Mouse (Mus musculus) urinary bladder, adult 18-20 months (tissue): ENCODE results near the gene Zfp575.

Experiments
- DNase-seq, 2 experiments: peaks; one replicate each; pipeline ENCODE4 v3.0.0; 2022; ENCODE audit warnings: low spot score in 2 of 2, mixed read lengths in 2 of 2

The Zfp575 gene

GRCm38 (mm10) chr7:24605561-24605960, 18.1 kb upstream of the Zfp575 start:
- no peak for DNase-seq

DNA sequence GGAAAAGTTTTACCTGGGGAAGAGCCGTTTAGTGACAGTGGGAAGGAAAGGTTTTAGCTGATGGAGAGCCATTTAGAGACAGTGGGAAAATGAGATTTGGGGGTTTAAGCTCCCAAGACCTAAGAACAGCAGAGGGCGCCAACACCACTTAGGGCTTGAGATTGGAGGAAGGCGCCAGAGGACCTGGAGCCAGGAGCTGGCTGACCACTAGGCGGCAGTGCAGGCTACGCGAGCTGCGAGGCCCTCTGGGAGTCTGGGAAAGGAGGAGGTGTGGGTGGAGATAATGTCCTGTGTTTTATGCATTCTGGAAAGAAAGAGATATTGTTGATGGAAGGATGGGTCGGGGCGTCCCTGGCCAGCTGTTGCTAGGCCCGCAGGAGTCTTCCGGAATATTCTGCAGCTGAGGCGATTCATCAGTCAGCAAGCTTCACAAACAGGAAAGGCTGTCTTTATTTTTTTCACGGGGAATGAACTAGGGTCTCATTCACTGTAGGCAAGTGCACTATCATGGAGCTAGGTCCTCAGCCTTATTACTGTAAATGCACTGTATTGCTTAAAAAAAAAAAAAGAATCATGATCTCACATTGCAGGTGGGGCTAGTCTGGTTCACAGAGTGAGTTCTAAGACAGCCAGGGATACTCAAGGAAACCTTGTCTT, 13.6 kb upstream of the Zfp575 start:
- DNase-seq, result peak; percentile 91 to 95

DNA sequence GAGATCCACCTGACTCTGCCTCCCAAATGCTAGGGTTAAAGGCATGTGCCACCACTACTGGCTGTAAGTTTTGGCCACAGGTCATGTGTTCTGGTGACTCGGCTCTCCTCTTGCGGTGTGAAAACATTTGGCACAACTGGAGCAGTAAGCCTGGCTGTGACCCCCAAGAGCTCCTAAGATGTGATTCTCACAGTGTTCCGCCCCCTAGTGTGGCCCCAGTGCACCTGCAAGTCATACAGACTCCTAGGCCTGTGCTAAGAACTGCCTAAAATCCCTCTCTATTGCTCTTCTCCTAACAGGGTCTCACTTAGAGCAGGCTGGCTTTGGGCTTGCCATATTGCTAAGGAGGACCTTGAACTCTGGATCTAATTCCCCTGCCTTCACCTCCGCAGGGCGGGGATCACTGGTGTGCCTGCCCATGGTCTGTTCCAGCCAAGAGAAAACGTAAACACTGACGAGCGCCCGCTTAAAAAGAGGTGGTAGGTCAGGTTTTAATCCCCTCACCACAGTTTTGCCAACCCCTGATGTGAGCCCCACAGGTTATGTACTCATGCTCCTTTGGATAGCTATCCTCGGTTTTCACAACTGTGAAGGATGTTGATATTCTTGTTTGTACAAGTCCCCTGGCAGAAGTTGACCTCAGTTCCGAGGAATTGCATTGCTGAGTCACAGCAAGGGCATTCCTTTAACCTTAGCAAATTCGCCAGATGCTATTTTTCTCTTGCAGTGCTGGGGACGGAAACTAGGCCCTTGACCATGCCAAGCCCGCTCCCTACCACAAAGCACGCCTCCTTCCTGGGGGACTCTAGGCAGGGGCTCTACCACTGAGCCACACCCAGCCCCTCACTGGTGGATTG, 12.0 kb upstream of the Zfp575 start:
- peak in 1 of 2 experiments; percentile 40 for DNase-seq

DNA sequence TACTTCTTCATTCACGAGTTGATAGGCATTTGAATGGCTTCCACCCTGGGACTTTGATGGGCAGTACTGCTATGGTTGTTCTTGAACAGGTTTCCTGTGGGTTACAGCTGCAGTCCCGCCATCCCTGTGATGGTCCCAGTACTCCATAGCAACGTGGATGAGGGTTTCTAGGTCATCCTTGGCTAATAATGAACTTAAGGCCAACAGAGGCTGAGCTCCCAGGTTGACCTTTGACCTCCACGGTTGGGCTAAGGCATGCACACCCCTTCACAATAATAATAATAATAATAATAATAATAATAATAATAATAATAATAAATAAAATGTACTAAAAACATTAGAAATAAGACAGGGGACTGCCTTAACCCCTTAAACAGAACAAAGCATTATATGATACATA, 10.7 kb upstream of the Zfp575 start:
- DNase-seq, result no peak

DNA sequence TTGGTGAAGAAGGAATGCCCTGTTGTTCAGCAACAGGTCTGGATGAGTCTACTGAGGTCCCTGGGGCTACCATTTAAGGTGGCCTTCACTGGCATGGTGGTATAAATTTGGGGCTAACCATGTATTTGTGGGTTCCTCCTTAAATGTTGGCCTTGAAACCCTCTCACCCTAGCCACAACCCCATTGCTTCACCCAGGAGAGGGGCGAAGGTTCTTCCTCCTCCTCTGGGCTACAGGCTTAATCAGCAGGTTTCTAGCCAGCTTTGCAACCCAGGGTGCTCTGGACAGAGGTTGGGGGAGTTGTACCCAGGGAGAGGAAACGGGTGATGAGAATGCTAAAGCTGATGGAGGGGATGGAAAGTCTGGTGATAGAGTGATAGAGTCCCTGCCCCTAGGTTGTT, 8.0 kb upstream of the Zfp575 start:
- DNase-seq, result no peak

DNA sequence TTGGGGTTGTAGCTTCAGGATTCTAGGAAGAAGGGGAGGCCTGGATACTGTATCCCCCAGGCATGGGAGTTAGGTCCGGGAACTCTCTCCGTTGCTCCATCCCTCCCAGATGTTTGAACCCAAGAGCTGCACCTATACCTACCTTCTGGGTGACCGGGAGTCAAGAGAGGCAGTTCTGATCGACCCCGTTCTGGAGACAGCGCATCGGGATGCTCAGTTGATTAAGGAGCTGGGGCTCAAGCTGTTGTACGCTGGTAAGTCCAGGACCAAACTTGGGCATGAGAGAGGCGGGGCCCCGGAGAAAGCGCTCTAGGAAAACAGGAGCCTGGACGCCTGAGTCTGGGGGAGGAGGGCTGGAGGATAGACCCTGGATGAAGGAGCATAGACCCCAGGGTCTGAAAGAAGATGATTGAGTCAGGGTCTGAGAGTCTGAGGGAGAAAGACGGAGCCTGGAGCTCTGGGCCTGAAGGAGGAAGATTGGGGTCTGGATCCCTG, 6.9 kb upstream of the Zfp575 start:
- no peak for DNase-seq

DNA sequence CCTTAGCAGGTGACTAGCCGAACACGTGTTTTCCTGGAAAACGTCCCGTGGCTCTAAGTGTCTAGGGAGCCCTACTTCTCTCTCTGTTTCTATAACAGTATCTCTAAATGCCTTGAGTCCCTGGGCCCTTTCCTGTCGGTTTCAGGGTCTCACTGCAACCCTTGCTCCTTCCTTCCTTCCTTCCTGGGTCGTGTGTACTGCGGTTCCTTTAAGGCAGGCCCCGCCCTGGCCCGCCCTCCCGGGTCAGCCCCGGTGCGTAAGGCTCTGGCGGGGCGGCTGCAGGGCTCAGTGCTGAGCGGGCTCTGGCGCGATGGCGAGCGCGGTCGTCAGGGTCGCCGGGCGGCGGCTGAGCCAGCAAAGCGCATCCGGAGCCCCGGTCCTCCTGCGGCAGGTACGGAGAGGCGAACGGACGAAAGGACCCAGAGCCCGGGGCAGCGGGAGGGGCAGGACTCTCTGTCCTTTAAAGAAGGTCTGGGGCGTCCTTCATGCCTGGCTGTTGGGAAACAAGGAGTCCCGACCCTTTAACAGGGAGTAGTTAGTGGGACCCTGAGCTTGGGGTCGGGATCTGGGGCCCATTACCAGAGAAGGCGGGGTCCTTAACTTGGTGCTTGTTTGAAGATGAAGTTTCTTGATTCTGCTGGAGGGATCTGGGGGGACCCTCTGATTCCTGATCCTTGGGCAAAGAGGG, 6.3 kb upstream of the Zfp575 start:
- DNase-seq, result peak; percentile 68 to 71

- DNase-seq, result no peak
Observed at GRCm38 (mm10) chr7:24592781-24593180, 5.3 kb upstream of the Zfp575 start.

GRCm38 (mm10) chr7:24592163-24592562, 4.7 kb upstream of the Zfp575 start:
- DNase-seq, result no peak

DNA sequence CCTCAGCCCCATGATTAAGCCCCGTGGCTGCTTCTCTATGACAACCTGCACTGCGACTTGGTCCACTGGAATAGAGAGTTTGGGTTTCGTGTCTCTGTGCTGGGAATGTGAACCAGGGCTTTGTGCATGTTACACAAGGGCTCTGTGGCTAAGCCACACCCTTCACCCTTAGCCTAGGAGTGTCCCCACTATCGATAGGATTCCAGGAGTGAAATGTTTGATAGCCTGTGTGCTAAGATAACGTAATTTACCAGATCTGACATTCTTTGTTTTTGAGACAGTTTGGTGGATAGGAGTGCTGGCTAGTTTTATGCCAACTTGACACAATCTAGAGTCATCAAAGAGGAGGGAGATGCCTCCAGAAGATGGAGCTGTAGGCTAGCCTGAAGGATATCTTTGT, 4.3 kb upstream of the Zfp575 start:
- DNase-seq, result no peak

DNA sequence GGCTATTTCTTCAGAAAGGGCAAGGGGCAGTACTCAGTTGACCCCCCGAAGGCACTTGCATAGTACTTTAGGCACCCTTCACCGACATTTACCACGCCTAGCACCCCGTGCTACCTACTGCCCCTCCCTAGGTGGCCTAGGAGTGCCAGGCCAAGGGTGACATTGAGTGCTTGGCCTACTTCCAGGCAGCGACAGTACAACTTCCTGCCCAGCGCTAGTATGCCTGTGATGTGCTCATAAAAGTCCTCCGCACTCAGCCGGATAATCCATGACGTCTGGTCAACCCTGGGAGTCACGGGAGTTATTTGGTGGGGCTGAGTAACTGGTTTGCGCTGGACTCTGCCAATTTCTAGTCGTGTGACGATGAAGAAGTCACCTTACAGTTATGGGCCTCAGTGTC, 895 bp upstream of the Zfp575 start:
- DNase-seq, result peak in 1 of 2 experiments; percentile 53

- DNase-seq, result no peak
Observed at GRCm38 (mm10) chr7:24586828-24587227, 613 bp downstream of the Zfp575 start.

GRCm38 (mm10) chr7:24585995-24586394, 1.4 kb downstream of the Zfp575 start:
- no peak for DNase-seq

GRCm38 (mm10) chr7:24584876-24585275, 2.6 kb downstream of the Zfp575 start:
- no peak for DNase-seq

GRCm38 (mm10) chr7:24577811-24578210, 9.6 kb downstream of the Zfp575 start:
- no peak for DNase-seq

DNA sequence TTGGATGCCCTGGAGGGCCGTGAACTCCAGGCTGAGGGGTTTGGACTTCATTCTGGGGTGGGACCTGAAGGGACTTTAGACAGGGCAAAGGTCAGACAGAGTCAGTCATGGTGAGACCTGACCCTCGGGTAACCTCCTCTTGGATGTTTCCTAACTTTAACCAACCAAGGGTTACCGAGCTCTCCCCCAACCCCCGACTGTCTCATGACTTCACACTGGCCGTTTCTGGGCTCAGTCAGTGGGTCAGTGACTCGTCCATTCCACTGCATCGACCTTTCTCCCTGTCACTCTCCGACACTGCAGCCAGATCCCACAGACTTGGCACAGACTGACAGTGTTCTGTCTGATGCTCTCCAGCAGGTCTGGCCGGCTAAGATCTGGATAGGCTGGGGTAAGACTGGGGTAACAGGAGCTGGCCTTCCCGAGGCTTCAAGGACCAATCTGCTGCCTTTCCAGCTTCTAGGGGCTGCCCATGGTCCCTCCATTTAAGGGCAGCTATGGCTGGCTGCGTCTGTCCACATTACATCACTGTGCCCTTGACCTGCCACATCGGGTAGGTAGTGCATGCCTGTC, 13.1 kb downstream of the Zfp575 start:
- DNase-seq, result no peak

DNA sequence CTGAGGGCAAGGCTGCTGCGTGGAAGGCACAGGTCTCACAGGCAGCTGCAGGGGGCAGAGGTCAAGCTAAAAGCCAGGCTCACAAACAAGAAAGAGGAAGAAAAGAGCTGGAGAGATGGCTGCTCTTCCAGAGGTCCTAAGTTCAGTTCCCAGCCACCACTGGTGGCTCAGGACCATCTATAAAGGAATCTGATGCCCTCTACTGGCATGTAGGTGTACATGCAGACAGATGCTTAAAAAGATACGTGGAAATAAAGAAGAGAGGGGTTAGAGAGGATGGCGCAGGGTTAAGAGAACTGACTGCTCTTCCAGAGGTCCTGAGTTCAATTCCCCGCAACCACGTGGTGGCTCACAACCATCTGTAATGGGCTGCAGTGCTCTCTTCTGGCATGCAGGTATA, 15.0 kb downstream of the Zfp575 start:
- no peak for DNase-seq

- no peak for DNase-seq
Observed at GRCm38 (mm10) chr7:24571071-24571470, 16.4 kb downstream of the Zfp575 start.

- no peak for DNase-seq
Observed at GRCm38 (mm10) chr7:24568512-24568911, 18.9 kb downstream of the Zfp575 start.

- DNase-seq, result no peak
Observed at GRCm38 (mm10) chr7:24566206-24566605, 21.2 kb downstream of the Zfp575 start.

DNA sequence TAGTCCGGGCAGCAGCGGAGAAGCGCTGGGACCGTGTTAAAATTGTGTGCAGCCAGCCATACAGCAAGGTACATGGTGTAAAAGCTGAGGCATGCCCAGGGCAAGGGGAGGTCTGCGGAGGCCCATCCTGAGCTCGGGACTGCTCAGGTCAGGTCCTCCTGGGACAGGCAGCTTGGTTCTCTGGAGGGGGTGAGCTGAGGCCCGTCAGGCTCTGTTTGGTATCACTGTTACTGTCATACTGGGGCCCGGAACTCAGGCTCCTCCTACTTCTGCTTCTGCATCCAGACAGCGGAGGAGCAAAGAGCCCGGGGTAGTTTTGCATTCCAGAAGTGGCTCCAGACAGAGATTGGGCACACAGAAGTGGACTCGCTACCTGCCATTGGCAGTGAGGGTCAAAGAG, 21.8 kb downstream of the Zfp575 start:
- DNase-seq, result no peak

DNA sequence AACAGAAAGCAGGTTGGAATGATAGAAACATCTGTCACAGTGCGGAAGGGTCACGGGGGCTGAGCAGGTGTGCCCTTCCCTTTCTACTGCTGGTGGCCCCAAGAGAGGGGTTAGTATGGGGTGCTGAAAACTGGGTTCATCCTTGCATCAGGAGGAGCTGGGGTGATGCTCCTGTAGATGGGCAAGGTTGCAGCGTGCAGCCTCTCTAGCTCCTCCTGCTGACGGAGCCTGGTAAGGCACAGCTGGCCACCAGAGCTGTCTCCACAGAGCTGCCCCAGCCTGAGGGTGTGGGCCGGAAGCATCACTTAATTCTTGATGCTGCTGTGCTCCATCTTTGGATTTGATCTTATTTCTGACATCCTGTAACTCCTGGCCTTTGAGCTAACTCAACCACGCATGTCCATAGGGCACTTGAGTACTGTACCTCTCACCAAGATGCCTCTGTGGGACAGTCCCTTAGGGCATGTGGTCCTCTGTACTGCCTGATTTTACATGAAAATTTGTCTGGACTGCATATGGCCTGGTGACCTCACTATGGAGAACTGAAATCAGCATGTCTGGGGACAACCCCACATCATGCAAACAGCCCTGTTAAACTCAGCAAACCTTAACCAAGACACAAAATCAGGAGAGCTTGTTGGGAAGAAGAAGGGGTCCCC, 22.7 kb downstream of the Zfp575 start:
- DNase-seq, result peak in 1 of 2 experiments; percentile 71
